ENCODE assay signal across 19 mouse cellular contexts in genomic region chr15:12453343-12453742, GRCm38 (mm10).
DNase-seq lines count a peak whose midpoint lies in the region; ATAC-seq and TF ChIP-seq lines count a peak whose summit lies in the region.
"Had no signal": no experiment of that assay in that cellular context is flagged by ENCODE, and none has a peak within 500 bp of the region (broad histone marks: within the 10 kb centered on the region; RNA-seq: fewer than 3 reads in every experiment).

No protein-coding gene starts in this region.

- no peak for TF ChIP-seq RAD21 in CH12.LX (IDR thresholded peaks at IDR 0.05; ENCODE audit: low read depth, low read length)
- no peak for TF ChIP-seq RAD21 in MEL (IDR thresholded peaks at IDR 0.05; ENCODE audit: low read depth, low read length)

- no peaks in the 10 kb centered on the region for H3K27me3 ChIP-seq in CH12.LX (replicated peaks)
- peaks cover 5 to 13% of the 10 kb centered on the region in 2 experiments for H3K27me3 ChIP-seq in MEL (ENCODE audit: control insufficient read depth in 1 of 2, insufficient read depth in 2 of 2, low read length in 2 of 2)
- H3K27me3 ChIP-seq: embryonic facial prominence, embryonic 13.5 days; embryonic facial prominence, embryonic 15.5 days; forebrain, embryonic 12.5 days had no signal

- no peaks in the 10 kb centered on the region for H3K36me3 ChIP-seq in CH12.LX (replicated peaks in 1 of 2; ENCODE audit: control insufficient read depth in 1 of 2, insufficient read depth in 1 of 2, low read length in 1 of 2)
- H3K36me3 ChIP-seq in MEL (ENCODE audit: control insufficient read depth in 1 of 2, insufficient read depth in 2 of 2, low read length in 2 of 2): no peaks in the 10 kb centered on the region
- H3K36me3 ChIP-seq: embryonic facial prominence, embryonic 13.5 days; embryonic facial prominence, embryonic 15.5 days; forebrain, embryonic 10.5 days; forebrain, embryonic 12.5 days; G1E had no signal

- TF ChIP-seq CTCF in CH12.LX (conservative IDR thresholded peaks at IDR 0.05 in 1 of 2, IDR thresholded peaks at IDR 0.05 in 1 of 2; ENCODE audit: low read depth in 2 of 2, low read length in 2 of 2): no peak
- TF ChIP-seq CTCF in MEL (IDR thresholded peaks at IDR 0.05 in 2 of 3, conservative IDR thresholded peaks at IDR 0.05 in 1 of 3; ENCODE audit: control insufficient read depth in 1 of 3, insufficient read depth in 1 of 3, low read depth in 2 of 3, low read length in 3 of 3, poor library complexity in 1 of 3, severe bottlenecking in 1 of 3): no peak

- no peaks in the 10 kb centered on the region for H3K9me3 ChIP-seq in CH12.LX (replicated peaks; ENCODE audit: low read length)
- no peaks in the 10 kb centered on the region for H3K9me3 ChIP-seq in MEL (replicated peaks; ENCODE audit: insufficient read depth, low read length)
- H3K9me3 ChIP-seq: embryonic facial prominence, embryonic 13.5 days; embryonic facial prominence, embryonic 15.5 days; forebrain, embryonic 10.5 days; forebrain, embryonic 12.5 days; G1E had no signal

- in situ Hi-C loops in CH12.LX (cut with MboI; ENCODE audit: low pct_ligation_motif_present, low pct_unique_long_range_greater_than_20kb, low sequenced_read_pairs): no loop called here

- TF ChIP-seq POLR2A in CH12.LX (IDR thresholded peaks at IDR 0.05; ENCODE audit: low read depth, low read length) (no peak), MEL (IDR thresholded peaks at IDR 0.05; ENCODE audit: control insufficient read depth in 1 of 2, insufficient read depth in 1 of 2, low read depth in 1 of 2, low read length in 2 of 2, poor library complexity in 1 of 2) (no peak)

- peaks cover 2 to 17% of the 10 kb centered on the region in 2 experiments; a peak in 2 of 4 replicates for H3K4me1 ChIP-seq in CH12.LX (ENCODE audit: control insufficient read depth in 1 of 2, insufficient read depth in 2 of 2)
- H3K4me1 ChIP-seq in MEL (ENCODE audit: control insufficient read depth in 1 of 2, insufficient read depth in 2 of 2, low read length in 2 of 2): no peaks in the 10 kb centered on the region
- H3K4me1 ChIP-seq: forebrain, embryonic 12.5 days had no signal

- no peak overlapping the region for H3K4me2 ChIP-seq in CH12.LX (ENCODE audit: insufficient read depth, low read depth, poor library complexity, severe bottlenecking)
- H3K4me2 ChIP-seq: embryonic facial prominence, embryonic 13.5 days; embryonic facial prominence, embryonic 15.5 days; forebrain, embryonic 12.5 days had no signal

- intact Hi-C loops in left cerebral cortex, postnatal 25 days (cut with DNase I): no loop called here

- peak; percentile 60 for ATAC-seq in megakaryocyte progenitor cell, adult 5-6 weeks (replicated peaks; ENCODE audit: poor library complexity)
- ATAC-seq: forebrain, embryonic 14.5 days; forebrain, embryonic 16.5 days had no signal

- no peak for TF ChIP-seq EP300 in CH12.LX (IDR thresholded peaks at IDR 0.05; ENCODE audit: low read length)
- TF ChIP-seq EP300 in MEL (IDR thresholded peaks at IDR 0.05; ENCODE audit: low read depth in 1 of 2, low read length in 2 of 2): no peak

- dilution Hi-C loops in CH12.LX (cut with MboI; ENCODE audit: extremely low pct_ligation_motif_present, extremely low pct_unique_long_range_greater_than_20kb, low sequenced_read_pairs): no loop called here

- DNase-seq in CH12.LX (ENCODE audit: extremely low read depth): no peak
- DNase-seq in MEL (ENCODE audit: low read depth, low spot score): peak; percentile 23
- no peak for DNase-seq in kidney, postnatal 36 days
- DNase-seq in left cerebral cortex, postnatal 25 days (ENCODE audit: low spot score in 2 of 2): no peak
- DNase-seq in heart, adult 18-20 months: no peak
- DNase-seq: adrenal gland, adult 2 months; adrenal gland, postnatal 10 days; adrenal gland, postnatal 25 days; cerebellum, postnatal 36 days; embryo, embryonic 11 days had no signal

- H3K9ac ChIP-seq in CH12.LX (ENCODE audit: insufficient read depth, low read depth) (no peak overlapping the region), MEL (ENCODE audit: control insufficient read depth, low read depth, low read length, poor library complexity, severe bottlenecking) (no peak overlapping the region)
- H3K9ac ChIP-seq: embryonic facial prominence, embryonic 13.5 days; embryonic facial prominence, embryonic 15.5 days; forebrain, embryonic 12.5 days had no signal

- H3K79me2 ChIP-seq in CH12.LX (replicated peaks; ENCODE audit: control insufficient read depth, extremely low read depth, insufficient read depth, poor library complexity, severe bottlenecking): no peaks in the 10 kb centered on the region
- no peaks in the 10 kb centered on the region for H3K79me2 ChIP-seq in MEL (ENCODE audit: control insufficient read depth, insufficient read depth, low read length, poor library complexity)

- H3K27ac ChIP-seq in CH12.LX (ENCODE audit: insufficient read depth, low read depth): no peak overlapping the region
- H3K27ac ChIP-seq in MEL (ENCODE audit: control insufficient read depth, low read depth, low read length): no peak overlapping the region
- H3K27ac ChIP-seq: embryonic facial prominence, embryonic 13.5 days; embryonic facial prominence, embryonic 15.5 days; forebrain, embryonic 10.5 days; forebrain, embryonic 12.5 days had no signal

- H3K4me3 ChIP-seq in CH12.LX (replicated peaks in 1 of 3; ENCODE audit: low read depth in 2 of 3, low read length in 2 of 3, poor library complexity in 1 of 3) (no peak overlapping the region), MEL (ENCODE audit: control insufficient read depth in 1 of 2, insufficient read depth in 1 of 2, low read depth in 2 of 2, low read length in 2 of 2) (no peak overlapping the region)
- H3K4me3 ChIP-seq: embryonic facial prominence, embryonic 13.5 days; embryonic facial prominence, embryonic 15.5 days; erythroblast, embryonic 14.5 days; forebrain, embryonic 10.5 days; forebrain, embryonic 12.5 days had no signal

TF ChIP-seq in CH12.LX, 34 proteins besides CTCF, POLR2A, EP300 and RAD21:
- no peak for TF ChIP-seq ZC3H11A (IDR thresholded peaks at IDR 0.05; ENCODE audit: low read depth, low read length)
- peak; percentile 66 for TF ChIP-seq NRF1 (IDR thresholded peaks at IDR 0.05; ENCODE audit: low read depth, low read length)

TF ChIP-seq in MEL, 35 proteins besides CTCF, POLR2A, EP300 and RAD21:
- TF ChIP-seq MAFK (IDR thresholded peaks at IDR 0.05; ENCODE audit: borderline replicate concordance, low read depth, low read length): no peak
- TF ChIP-seq NRF1 (IDR thresholded peaks at IDR 0.05; ENCODE audit: insufficient read depth, low read depth, low read length, poor library complexity, severe bottlenecking): 0 out of 2 replicates have a peak, but pooled peaks have one; percentile 28

Comparison
In these comparisons a context has a peak if more than half of its experiments do, and no peak if none do; other contexts are left out.
1. Of the 35 proteins assayed by ChIP-seq in both MEL and CH12.LX: peak only in MEL: none; only in CH12.LX: none; in both: NRF1; in neither: 34.